Mouse (Mus musculus): Measurements from ENCODE around the gene Atp1b2. TPM values are rescaled to one million over a fixed set of nuclear protein-coding genes. Genes with fewer than 3 reads are reported as not detected.
"Not testable (repeated sequence)": the region's sequence is repeated elsewhere in the genome, so short reads cannot be mapped to it uniquely, and the experiment has no call there.

Atp1b2 gene
- polyA plus RNA-seq, 1 experiment from 2014 or later = 95.2 TPM

DNA sequence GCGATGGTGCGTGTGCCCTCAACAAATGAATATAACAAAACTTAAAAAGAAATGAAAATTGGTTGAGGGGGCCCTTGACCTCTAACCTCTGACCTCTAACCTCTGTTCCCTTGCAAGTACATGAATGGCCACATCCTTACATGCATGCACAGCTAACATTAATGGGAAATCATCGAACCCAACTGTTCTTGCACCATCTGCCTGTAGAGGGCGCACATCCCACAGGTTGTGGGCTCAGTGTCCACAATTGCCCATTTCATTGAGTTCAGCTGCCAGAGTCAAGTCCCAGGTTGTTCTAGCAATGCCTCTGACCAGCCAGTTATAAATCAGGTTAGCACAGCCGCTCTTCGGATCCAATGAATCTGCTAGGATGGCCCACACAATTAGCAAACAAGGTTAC is 22.5 kb upstream of the Atp1b2 start:
- WGBS = 40% methylated on average over 6 of the region's 6 CpGs
- no peak for ATAC-seq
- no peak overlapping the region for H3K4me2 ChIP-seq (ENCODE audit: low read length)

DNA sequence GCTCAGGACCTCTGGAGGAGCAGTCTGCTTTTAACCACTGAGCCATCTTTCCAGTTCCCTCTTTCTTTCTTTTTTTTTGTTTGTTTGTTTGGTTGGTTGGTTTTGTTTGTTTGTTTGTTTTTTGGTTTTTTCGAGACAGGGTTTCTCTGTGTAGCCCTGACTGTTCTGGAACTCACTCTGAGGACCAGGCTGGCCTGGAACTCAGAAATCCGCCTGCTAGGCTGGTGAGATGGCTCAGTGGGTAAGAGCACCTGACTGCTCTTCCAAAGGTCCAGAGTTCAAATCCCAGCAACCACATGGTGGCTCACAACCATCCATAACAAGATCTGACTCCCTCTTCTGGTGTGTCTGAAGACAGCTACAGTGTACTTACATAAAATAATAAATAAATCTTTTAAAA is 18.6 kb upstream of the Atp1b2 start:
- not testable (repeated sequence) for H3K9ac ChIP-seq (ENCODE audit: low read depth, low read length); H3K9me3 ChIP-seq (replicated peaks; ENCODE audit: control insufficient read depth, low read length, poor library complexity, severe bottlenecking); H3K4me3 ChIP-seq (ENCODE audit: low read depth, low read length); H3K36me3 ChIP-seq (ENCODE audit: control insufficient read depth, insufficient read depth, low read length); ATAC-seq; H3K4me2 ChIP-seq (ENCODE audit: low read length); H3K27me3 ChIP-seq (ENCODE audit: control insufficient read depth, insufficient read depth, low read depth, low read length); H3K27ac ChIP-seq (ENCODE audit: low read length)
- WGBS = 89% methylated on average over 2 of the region's 2 CpGs
- H3K4me1 ChIP-seq (ENCODE audit: control insufficient read depth, insufficient read depth, low read length) = peaks cover 10% of the 10 kb centered on the region

More for the DNA sequence above, 22.5 kb upstream of the Atp1b2 start:
- H3K36me3 ChIP-seq (ENCODE audit: control insufficient read depth, insufficient read depth, low read length) = no peaks in the 10 kb centered on the region
- H3K9ac ChIP-seq (ENCODE audit: low read depth, low read length) = no peak overlapping the region
- no peaks in the 10 kb centered on the region for H3K9me3 ChIP-seq (replicated peaks; ENCODE audit: control insufficient read depth, low read length, poor library complexity, severe bottlenecking)
- H3K4me1 ChIP-seq (ENCODE audit: control insufficient read depth, insufficient read depth, low read length) = peaks cover 4% of the 10 kb centered on the region; the same call in 1 of the 2 replicates
- H3K27me3 ChIP-seq (ENCODE audit: control insufficient read depth, insufficient read depth, low read depth, low read length) = no peaks in the 10 kb centered on the region
- H3K4me3 ChIP-seq (ENCODE audit: low read depth, low read length) = no peak overlapping the region
- H3K27ac ChIP-seq (ENCODE audit: low read length) = no peak overlapping the region

DNA sequence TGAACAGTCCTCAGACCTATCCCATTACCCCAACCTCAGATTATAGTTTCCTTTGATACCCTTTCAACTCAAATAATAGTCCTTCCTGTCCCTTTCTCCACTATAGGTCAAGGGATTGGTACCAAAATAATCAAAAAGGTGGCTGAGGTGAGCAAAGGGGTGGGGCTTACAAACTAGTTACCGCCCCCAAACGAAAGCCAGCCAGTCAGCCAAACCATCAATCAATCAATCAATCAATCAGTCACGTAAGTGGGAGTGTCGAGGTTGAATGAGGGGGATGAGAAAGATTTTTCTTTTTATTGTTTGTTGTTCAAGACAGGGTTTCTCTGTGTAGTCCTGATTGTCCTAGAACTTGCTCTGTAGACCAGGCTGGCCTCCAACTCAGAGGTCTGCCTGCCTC is 17.3 kb upstream of the Atp1b2 start:
- Histone ChIP-seq H3K4me3 (ENCODE audit: low read depth, low read length) (peak overlapping the region; percentile 56), H3K27me3 (ENCODE audit: control insufficient read depth, insufficient read depth, low read depth, low read length) (no peaks in the 10 kb centered on the region), H3K4me2 (ENCODE audit: low read length) (peak overlapping the region; percentile 75), H3K9ac (ENCODE audit: low read depth, low read length) (peak overlapping the region; percentile 80; the same call in 1 of the 2 replicates), H3K4me1 (ENCODE audit: control insufficient read depth, insufficient read depth, low read length) (peaks cover 10% of the 10 kb centered on the region), H3K27ac (ENCODE audit: low read length) (no peak overlapping the region), H3K9me3 (replicated peaks; ENCODE audit: control insufficient read depth, low read length, poor library complexity, severe bottlenecking) (no peaks in the 10 kb centered on the region), H3K36me3 (ENCODE audit: control insufficient read depth, insufficient read depth, low read length) (no peaks in the 10 kb centered on the region)
- ATAC-seq = no peak
- WGBS = 65% methylated on average over 4 of the region's 4 CpGs

DNA sequence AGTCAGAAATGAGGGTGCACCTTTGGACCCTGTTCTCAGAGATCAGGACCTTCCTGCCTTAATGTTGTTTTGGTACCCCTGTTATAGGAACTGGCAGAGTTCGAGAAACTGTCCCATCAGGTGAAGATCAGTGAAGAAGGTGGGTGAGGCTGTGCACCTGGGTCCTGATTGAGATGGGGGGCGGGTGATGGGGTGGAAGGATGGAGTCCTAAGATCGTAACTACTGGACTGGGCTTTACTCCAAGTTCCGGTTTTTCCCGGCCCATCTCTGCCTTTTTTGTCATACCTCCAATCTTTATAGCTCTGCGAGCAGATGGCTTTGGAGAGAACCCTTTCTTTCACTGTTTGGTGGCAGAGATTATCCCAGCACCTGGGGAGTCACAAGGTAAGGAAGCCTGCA is 16.7 kb upstream of the Atp1b2 start:
- H3K9ac ChIP-seq (ENCODE audit: low read depth, low read length) = peak overlapping the region; percentile 80
- H3K9me3 ChIP-seq (replicated peaks; ENCODE audit: control insufficient read depth, low read length, poor library complexity, severe bottlenecking) = no peaks in the 10 kb centered on the region
- 46% methylated on average over 6 of the region's 6 CpGs for WGBS
- H3K4me3 ChIP-seq (ENCODE audit: low read depth, low read length) = peak overlapping the region; percentile 56
- no peaks in the 10 kb centered on the region for H3K36me3 ChIP-seq (ENCODE audit: control insufficient read depth, insufficient read depth, low read length)
- ATAC-seq = peak; percentile 33; the same call in 1 of the 2 replicates
- peak overlapping the region; percentile 83 for H3K27ac ChIP-seq (ENCODE audit: low read length)
- peak overlapping the region; percentile 75 for H3K4me2 ChIP-seq (ENCODE audit: low read length)
- no peaks in the 10 kb centered on the region for H3K27me3 ChIP-seq (ENCODE audit: control insufficient read depth, insufficient read depth, low read depth, low read length)
- H3K4me1 ChIP-seq (ENCODE audit: control insufficient read depth, insufficient read depth, low read length) = peaks cover 10% of the 10 kb centered on the region

DNA sequence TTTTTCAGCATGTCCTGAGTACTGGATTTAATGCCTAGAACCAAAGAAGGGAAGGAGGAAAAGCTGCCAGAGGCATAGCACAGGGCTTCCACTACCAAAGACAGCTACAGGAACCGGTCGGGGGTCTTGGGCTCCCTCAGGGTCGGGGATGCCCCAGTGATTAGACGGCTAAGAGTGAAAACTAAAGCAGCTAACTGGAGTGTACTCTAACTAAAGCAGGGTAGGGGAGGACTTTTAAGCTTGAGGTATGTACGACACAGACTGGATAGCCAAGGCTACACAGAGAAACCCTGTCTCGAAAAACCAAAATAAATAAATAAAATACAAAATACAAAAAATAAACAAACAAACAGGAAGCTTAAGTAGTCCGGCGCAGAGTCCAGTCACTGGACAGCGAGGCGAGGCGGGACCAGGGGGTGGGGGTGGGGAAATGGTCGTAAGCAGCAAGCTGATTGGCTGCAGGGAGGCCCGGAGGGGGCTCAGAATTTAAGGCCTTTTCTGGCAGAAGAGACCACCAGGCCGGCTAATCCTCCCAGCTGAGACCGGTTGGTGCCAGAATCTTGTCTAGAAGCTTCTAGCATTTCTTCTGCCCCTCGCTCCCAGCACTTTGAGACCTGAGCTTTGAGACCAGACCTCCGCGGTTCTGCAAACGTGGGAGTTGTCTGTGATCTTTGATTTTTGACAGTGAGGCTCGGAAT is 16.0 kb upstream of the Atp1b2 start, which contains the start of gene Sat2:
Sat2 (plus strand) TSS at position 454 of the 698 bp plus-strand sequence.
- peak within 1 kb of the TSS; percentile 83 for H3K27ac ChIP-seq (ENCODE audit: low read length)
- H3K4me1 ChIP-seq (ENCODE audit: control insufficient read depth, insufficient read depth, low read length) = peaks cover 10% of the 10 kb centered on the region
- no peaks in the 10 kb centered on the region for H3K36me3 ChIP-seq (ENCODE audit: control insufficient read depth, insufficient read depth, low read length)
- H3K4me3 ChIP-seq (ENCODE audit: low read depth, low read length) = peak within 1 kb of the TSS; percentile 56
- H3K27me3 ChIP-seq (ENCODE audit: control insufficient read depth, insufficient read depth, low read depth, low read length) = no peaks in the 10 kb centered on the region
- WGBS = under 1% methylated on average over 20 of the region's 20 CpGs
- H3K9me3 ChIP-seq (replicated peaks; ENCODE audit: control insufficient read depth, low read length, poor library complexity, severe bottlenecking) = no peaks in the 10 kb centered on the region
- peak within 1 kb of the TSS; percentile 80 for H3K9ac ChIP-seq (ENCODE audit: low read depth, low read length)
- peak; percentile 86 for ATAC-seq
- H3K4me2 ChIP-seq (ENCODE audit: low read length) = peak within 1 kb of the TSS; percentile 75

DNA sequence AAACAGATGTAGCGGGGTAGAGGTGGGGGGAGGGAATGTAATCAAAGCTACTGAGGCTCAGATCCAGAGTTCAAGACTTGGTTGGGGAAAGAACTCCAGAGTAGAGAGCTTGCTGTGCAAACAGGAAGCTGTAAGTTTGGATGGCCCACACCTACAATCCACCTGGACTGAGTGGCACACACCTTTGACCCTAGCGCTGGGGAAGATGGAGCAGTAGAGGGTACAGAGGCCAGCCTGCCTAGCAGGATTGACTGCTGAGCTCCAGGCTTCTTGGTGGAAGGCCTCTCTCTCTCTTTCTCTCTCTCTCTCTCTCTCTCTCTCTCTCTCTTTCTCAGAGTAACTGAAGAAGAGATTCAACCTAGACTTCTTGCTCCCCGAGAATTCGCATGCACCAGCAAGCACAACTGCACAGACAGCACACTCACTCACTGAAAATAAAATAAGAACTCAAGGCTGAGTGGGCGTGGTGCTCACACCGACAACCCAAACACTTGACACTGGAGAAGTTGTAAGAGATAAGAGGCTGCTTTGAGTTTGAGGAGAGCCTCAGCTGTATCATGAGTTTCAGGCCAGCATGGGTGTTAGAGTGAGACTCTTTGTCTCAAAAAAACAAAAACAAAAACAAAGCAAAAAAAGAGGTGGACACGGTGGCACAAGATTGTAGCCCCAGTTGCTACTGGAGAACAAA is 14.8 kb upstream of the Atp1b2 start:
- no peaks in the 10 kb centered on the region for H3K27me3 ChIP-seq (ENCODE audit: control insufficient read depth, insufficient read depth, low read depth, low read length)
- no peak for ATAC-seq

DNA sequence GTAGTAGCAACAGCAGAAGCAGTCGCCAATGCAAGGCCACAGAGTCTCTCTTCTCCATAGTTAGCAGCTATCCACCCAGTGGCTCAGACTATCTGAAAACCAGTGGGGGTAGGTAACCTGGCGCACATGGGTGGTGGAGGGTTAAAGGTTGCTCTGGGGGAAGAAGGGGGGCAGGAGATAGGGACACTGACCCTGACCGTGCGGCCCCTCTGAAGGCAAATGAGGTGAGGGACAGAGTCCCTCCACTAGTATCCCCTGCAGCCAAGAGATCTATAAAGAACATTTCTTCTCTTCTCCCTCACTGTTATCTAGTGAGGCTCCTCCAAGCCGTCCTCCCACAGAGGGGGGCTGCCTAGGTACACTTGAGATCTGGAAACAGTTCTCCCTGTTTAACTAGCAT is 12.1 kb upstream of the Atp1b2 start, which contains the start of gene Shbg:
Shbg (minus strand) TSS at position 101 of the 400 bp plus-strand sequence.
- Histone ChIP-seq H3K9ac (ENCODE audit: low read depth, low read length) (no peak within 1 kb of the TSS), H3K9me3 (replicated peaks; ENCODE audit: control insufficient read depth, low read length, poor library complexity, severe bottlenecking) (no peaks in the 10 kb centered on the region), H3K4me2 (ENCODE audit: low read length) (no peak within 1 kb of the TSS), H3K4me3 (ENCODE audit: low read depth, low read length) (no peak within 1 kb of the TSS), H3K36me3 (ENCODE audit: control insufficient read depth, insufficient read depth, low read length) (no peaks in the 10 kb centered on the region), H3K27me3 (ENCODE audit: control insufficient read depth, insufficient read depth, low read depth, low read length) (no peaks in the 10 kb centered on the region), H3K4me1 (ENCODE audit: control insufficient read depth, insufficient read depth, low read length) (peaks cover 11% of the 10 kb centered on the region), H3K27ac (ENCODE audit: low read length) (no peak within 1 kb of the TSS)
- 76% methylated on average over 5 of the region's 5 CpGs for WGBS
- ATAC-seq = no peak

More for the DNA sequence above, 14.8 kb upstream of the Atp1b2 start:
- Histone ChIP-seq H3K9ac (ENCODE audit: low read depth, low read length) (no peak overlapping the region), H3K4me1 (ENCODE audit: control insufficient read depth, insufficient read depth, low read length) (peaks cover 10% of the 10 kb centered on the region), H3K9me3 (replicated peaks; ENCODE audit: control insufficient read depth, low read length, poor library complexity, severe bottlenecking) (no peaks in the 10 kb centered on the region), H3K4me2 (ENCODE audit: low read length) (no peak overlapping the region), H3K36me3 (ENCODE audit: control insufficient read depth, insufficient read depth, low read length) (no peaks in the 10 kb centered on the region), H3K4me3 (ENCODE audit: low read depth, low read length) (no peak overlapping the region), H3K27ac (ENCODE audit: low read length) (no peak overlapping the region)
- WGBS = 89% methylated on average over 7 of the region's 7 CpGs

DNA sequence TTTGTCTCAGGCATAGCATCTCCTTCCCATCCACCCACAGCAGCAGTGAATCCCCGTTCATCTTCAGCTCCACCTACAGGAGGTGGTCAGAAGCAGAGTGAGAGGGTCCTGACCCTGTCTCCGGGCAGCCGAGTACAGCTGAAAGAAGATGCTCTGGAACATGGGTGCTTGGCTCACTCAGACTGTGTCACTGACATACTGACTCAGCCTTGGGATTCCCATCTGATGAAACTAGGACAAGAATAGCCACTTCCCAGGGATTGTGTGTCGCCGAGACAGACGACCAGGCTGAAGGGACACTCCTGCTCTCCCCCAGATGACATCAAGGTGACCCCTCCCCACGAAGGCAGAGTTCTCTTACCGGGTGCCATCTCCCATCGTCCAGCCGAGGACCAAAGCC is 11.0 kb upstream of the Atp1b2 start:
- WGBS = 45% methylated on average over 10 of the region's 10 CpGs
- H3K4me3 ChIP-seq (ENCODE audit: low read depth, low read length) = no peak overlapping the region
- H3K9ac ChIP-seq (ENCODE audit: low read depth, low read length) = no peak overlapping the region
- no peaks in the 10 kb centered on the region for H3K36me3 ChIP-seq (ENCODE audit: control insufficient read depth, insufficient read depth, low read length)
- no peak overlapping the region for H3K27ac ChIP-seq (ENCODE audit: low read length)
- no peak for ATAC-seq
- no peaks in the 10 kb centered on the region for H3K9me3 ChIP-seq (replicated peaks; ENCODE audit: control insufficient read depth, low read length, poor library complexity, severe bottlenecking)
- no peaks in the 10 kb centered on the region for H3K27me3 ChIP-seq (ENCODE audit: control insufficient read depth, insufficient read depth, low read depth, low read length)
- H3K4me1 ChIP-seq (ENCODE audit: control insufficient read depth, insufficient read depth, low read length) = peaks cover 7% of the 10 kb centered on the region
- no peak overlapping the region for H3K4me2 ChIP-seq (ENCODE audit: low read length)

DNA sequence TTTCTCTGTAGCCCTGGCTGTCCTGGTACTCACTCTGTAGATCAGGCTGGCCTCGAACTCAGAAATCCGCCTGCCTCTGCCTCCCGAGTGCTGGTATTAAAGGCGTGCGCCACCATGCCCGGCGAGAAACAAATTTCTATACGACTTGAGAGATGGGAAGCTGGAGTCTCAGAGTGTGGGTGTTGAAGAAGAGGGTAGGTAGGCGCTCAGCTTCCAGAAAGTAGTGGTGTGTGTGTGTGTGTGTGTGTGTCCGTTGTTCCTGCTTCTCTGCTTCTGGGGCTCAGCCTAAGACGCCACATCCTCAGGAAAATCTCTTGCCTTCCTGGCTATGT is 8.5 kb upstream of the Atp1b2 start:
- H3K4me3 ChIP-seq (ENCODE audit: low read depth, low read length); H3K4me1 ChIP-seq (ENCODE audit: control insufficient read depth, insufficient read depth, low read length); ATAC-seq; H3K27ac ChIP-seq (ENCODE audit: low read length); H3K36me3 ChIP-seq (ENCODE audit: control insufficient read depth, insufficient read depth, low read length); H3K4me2 ChIP-seq (ENCODE audit: low read length); H3K9me3 ChIP-seq (replicated peaks; ENCODE audit: control insufficient read depth, low read length, poor library complexity, severe bottlenecking); H3K9ac ChIP-seq (ENCODE audit: low read depth, low read length); H3K27me3 ChIP-seq (ENCODE audit: control insufficient read depth, insufficient read depth, low read depth, low read length): not testable (repeated sequence)
- 53% methylated on average over 11 of the region's 11 CpGs for WGBS
